Mouse (Mus musculus): ENCODE data around the gene Dlg2. TPM values are rescaled to one million over a fixed set of nuclear protein-coding genes. Genes with fewer than 3 reads are reported as not detected.
A peak's percentile ranks its signal among the peaks of the same experiment; 100 is the strongest.

Dlg2 gene
- total and polyA plus RNA-seq, 2 experiments from 2014 or later: 26.3 to 169 TPM

GRCm38 (mm10) chr7:91457207-91457606 is 980.7 kb downstream of the Dlg2 start:
- WGBS: 0% methylated on average over 1 of the region's 1 CpGs
- Histone ChIP-seq H3K9ac (no peak overlapping the region), H3K27ac (ENCODE audit: low read depth, low read length) (no peak overlapping the region), H3K4me2 (ENCODE audit: low read depth) (no peak overlapping the region), H3K9me3 (ENCODE audit: low read length) (no peaks in the 10 kb centered on the region), H3K4me3 (ENCODE audit: low read depth, low read length) (no peak overlapping the region), H3K36me3 (ENCODE audit: insufficient read depth) (no peaks in the 10 kb centered on the region), H3K27me3 (ENCODE audit: insufficient read depth, low read length) (no peaks in the 10 kb centered on the region), H3K4me1 (ENCODE audit: insufficient read depth) (no peaks in the 10 kb centered on the region)
- ATAC-seq: peak; percentile 91
- peak; percentile 92 for DNase-seq
- peak; percentile 97 for TF ChIP-seq CTCF (IDR thresholded peaks at IDR 0.05; ENCODE audit: low read depth)

- no peaks in the 10 kb centered on the region for H3K4me1 ChIP-seq (ENCODE audit: insufficient read depth)
- DNase-seq: no peak
- 84% methylated on average over 3 of the region's 3 CpGs for WGBS
- no peak overlapping the region for H3K4me2 ChIP-seq (ENCODE audit: low read depth)
- H3K4me3 ChIP-seq (ENCODE audit: low read depth, low read length): no peak overlapping the region
- H3K27ac ChIP-seq (ENCODE audit: low read depth, low read length): no peak overlapping the region
- ATAC-seq: no peak
- H3K9ac ChIP-seq: no peak overlapping the region
- H3K9me3 ChIP-seq (ENCODE audit: low read length): no peaks in the 10 kb centered on the region
- no peaks in the 10 kb centered on the region for H3K36me3 ChIP-seq (ENCODE audit: insufficient read depth)
- no peak for TF ChIP-seq CTCF (IDR thresholded peaks at IDR 0.05; ENCODE audit: low read depth)
- no peaks in the 10 kb centered on the region for H3K27me3 ChIP-seq (ENCODE audit: insufficient read depth, low read length)
These were observed 984.9 kb downstream of the Dlg2 start for GRCm38 (mm10) chr7:91461352-91461751.

- no peaks in the 10 kb centered on the region for H3K36me3 ChIP-seq (ENCODE audit: insufficient read depth)
- no peaks in the 10 kb centered on the region for H3K4me1 ChIP-seq (ENCODE audit: insufficient read depth)
- H3K4me3 ChIP-seq (ENCODE audit: low read depth, low read length): no peak overlapping the region
- no peak overlapping the region for H3K4me2 ChIP-seq (ENCODE audit: low read depth)
- H3K27ac ChIP-seq (ENCODE audit: low read depth, low read length): no peak overlapping the region
- ATAC-seq: no peak
- 41% methylated on average over 7 of the region's 7 CpGs for WGBS
- H3K27me3 ChIP-seq (ENCODE audit: insufficient read depth, low read length): no peaks in the 10 kb centered on the region
- no peak overlapping the region for H3K9ac ChIP-seq
- H3K9me3 ChIP-seq (ENCODE audit: low read length): no peaks in the 10 kb centered on the region
- DNase-seq: no peak
- no peak for TF ChIP-seq CTCF (IDR thresholded peaks at IDR 0.05; ENCODE audit: low read depth)
These were observed 986.8 kb downstream of the Dlg2 start for GRCm38 (mm10) chr7:91463256-91463655.

GRCm38 (mm10) chr7:91467061-91467460 is 990.6 kb downstream of the Dlg2 start:
- no peak for TF ChIP-seq CTCF (IDR thresholded peaks at IDR 0.05; ENCODE audit: low read depth)
- WGBS: 85% methylated on average over 3 of the region's 3 CpGs
- no peak for DNase-seq
- Histone ChIP-seq H3K4me3 (ENCODE audit: low read depth, low read length) (no peak overlapping the region), H3K36me3 (ENCODE audit: insufficient read depth) (no peaks in the 10 kb centered on the region), H3K27ac (ENCODE audit: low read depth, low read length) (no peak overlapping the region), H3K4me2 (ENCODE audit: low read depth) (no peak overlapping the region), H3K4me1 (ENCODE audit: insufficient read depth) (no peaks in the 10 kb centered on the region), H3K27me3 (ENCODE audit: insufficient read depth, low read length) (no peaks in the 10 kb centered on the region), H3K9ac (no peak overlapping the region), H3K9me3 (ENCODE audit: low read length) (no peaks in the 10 kb centered on the region)
- no peak for ATAC-seq

- no peak overlapping the region for H3K9ac ChIP-seq
- H3K9me3 ChIP-seq (ENCODE audit: low read length): no peaks in the 10 kb centered on the region
- H3K27ac ChIP-seq (ENCODE audit: low read depth, low read length): no peak overlapping the region
- no peaks in the 10 kb centered on the region for H3K36me3 ChIP-seq (ENCODE audit: insufficient read depth)
- 74% methylated on average over 3 of the region's 3 CpGs for WGBS
- no peak for TF ChIP-seq CTCF (IDR thresholded peaks at IDR 0.05; ENCODE audit: low read depth)
- no peaks in the 10 kb centered on the region for H3K27me3 ChIP-seq (ENCODE audit: insufficient read depth, low read length)
- no peaks in the 10 kb centered on the region for H3K4me1 ChIP-seq (ENCODE audit: insufficient read depth)
- ATAC-seq (no peak), DNase-seq (no peak)
- H3K4me3 ChIP-seq (ENCODE audit: low read depth, low read length): no peak overlapping the region
- no peak overlapping the region for H3K4me2 ChIP-seq (ENCODE audit: low read depth)
These were observed 1002.7 kb downstream of the Dlg2 start for GRCm38 (mm10) chr7:91479145-91479544.

- Histone ChIP-seq H3K27ac (ENCODE audit: low read depth, low read length) (no peak overlapping the region), H3K4me3 (ENCODE audit: low read depth, low read length) (no peak overlapping the region), H3K27me3 (ENCODE audit: insufficient read depth, low read length) (no peaks in the 10 kb centered on the region), H3K9me3 (ENCODE audit: low read length) (no peaks in the 10 kb centered on the region), H3K9ac (no peak overlapping the region), H3K36me3 (ENCODE audit: insufficient read depth) (no peaks in the 10 kb centered on the region), H3K4me2 (ENCODE audit: low read depth) (no peak overlapping the region), H3K4me1 (ENCODE audit: insufficient read depth) (no peaks in the 10 kb centered on the region)
- DNase-seq (no peak), ATAC-seq (no peak)
- TF ChIP-seq CTCF (IDR thresholded peaks at IDR 0.05; ENCODE audit: low read depth): no peak
- WGBS: 79% methylated on average over 1 of the region's 1 CpGs
These were observed 1005.2 kb downstream of the Dlg2 start for GRCm38 (mm10) chr7:91481574-91482197.

GRCm38 (mm10) chr7:91493234-91493633 is 1016.8 kb downstream of the Dlg2 start:
- H3K9ac ChIP-seq: no peak overlapping the region
- H3K4me3 ChIP-seq (ENCODE audit: low read depth, low read length): no peak overlapping the region
- no peaks in the 10 kb centered on the region for H3K27me3 ChIP-seq (ENCODE audit: insufficient read depth, low read length)
- H3K9me3 ChIP-seq (ENCODE audit: low read length): no peaks in the 10 kb centered on the region
- no peak overlapping the region for H3K27ac ChIP-seq (ENCODE audit: low read depth, low read length)
- no peak for ATAC-seq
- 56% methylated on average over 3 of the region's 3 CpGs for WGBS
- no peaks in the 10 kb centered on the region for H3K36me3 ChIP-seq (ENCODE audit: insufficient read depth)
- H3K4me1 ChIP-seq (ENCODE audit: insufficient read depth): no peaks in the 10 kb centered on the region
- no peak for TF ChIP-seq CTCF (IDR thresholded peaks at IDR 0.05; ENCODE audit: low read depth)
- no peak overlapping the region for H3K4me2 ChIP-seq (ENCODE audit: low read depth)
- DNase-seq: no peak
